Mouse (Mus musculus): ENCODE data around the gene Kmt2c. TPM values are rescaled to one million over a fixed set of nuclear protein-coding genes. Genes with fewer than 3 reads are reported as not detected.
"Not testable (repeated sequence)": the region's sequence is repeated elsewhere in the genome, so short reads cannot be mapped to it uniquely, and the experiment has no call there.

Kmt2c gene
- polyA plus RNA-seq, 1 experiment from 2014 or later: 7.6 TPM

- H3K9ac ChIP-seq (ENCODE audit: low read length): no peak overlapping the region
- no peak overlapping the region for H3K4me2 ChIP-seq (replicated peaks; ENCODE audit: low read depth)
- no peak for TF ChIP-seq EP300 (optimal IDR thresholded peaks at IDR 0.05)
- no peak for TF ChIP-seq CTCF (IDR thresholded peaks at IDR 0.05; ENCODE audit: low read depth)
- peak; percentile 52 for DNase-seq (ENCODE audit: low spot score)
- no peaks in the 10 kb centered on the region for H3K36me3 ChIP-seq (ENCODE audit: control insufficient read depth, insufficient read depth, low read length)
- 80% methylated on average over 6 of the region's 6 CpGs for WGBS
- no peaks in the 10 kb centered on the region for H3K9me3 ChIP-seq (ENCODE audit: control insufficient read depth, low read length)
- H3K4me3 ChIP-seq (ENCODE audit: low read depth, low read length): no peak overlapping the region
- H3K27ac ChIP-seq (replicated peaks): no peak overlapping the region
- H3K27me3 ChIP-seq (ENCODE audit: control insufficient read depth, insufficient read depth, low read length): no peaks in the 10 kb centered on the region
- H3K4me1 ChIP-seq (replicated peaks; ENCODE audit: control insufficient read depth, insufficient read depth): 0 out of 2 replicates have a peak, but pooled peaks cover 2% of the 10 kb centered on the region
- peak; percentile 96 for ATAC-seq (ENCODE audit: low FRiP score, low TSS enrichment)
These were observed 255.5 kb downstream of the Kmt2c start for GRCm38 (mm10) chr5:25243101-25243500.

- not testable (repeated sequence) for H3K9ac ChIP-seq (ENCODE audit: low read length); H3K4me2 ChIP-seq (replicated peaks; ENCODE audit: low read depth); H3K9me3 ChIP-seq (ENCODE audit: control insufficient read depth, low read length); H3K4me1 ChIP-seq (replicated peaks; ENCODE audit: control insufficient read depth, insufficient read depth); H3K4me3 ChIP-seq (ENCODE audit: low read depth, low read length); H3K36me3 ChIP-seq (ENCODE audit: control insufficient read depth, insufficient read depth, low read length); H3K27me3 ChIP-seq (ENCODE audit: control insufficient read depth, insufficient read depth, low read length); H3K27ac ChIP-seq (replicated peaks); DNase-seq (ENCODE audit: low spot score); ATAC-seq (ENCODE audit: low FRiP score, low TSS enrichment)
- 85% methylated on average over 1 of the region's 1 CpGs for WGBS
These were observed 274.2 kb downstream of the Kmt2c start for GRCm38 (mm10) chr5:25224377-25224776.

- H3K27ac ChIP-seq (replicated peaks): peak within 1 kb of the TSS; percentile 94
- TF ChIP-seq EP300 (optimal IDR thresholded peaks at IDR 0.05) (no peak), CTCF (IDR thresholded peaks at IDR 0.05; ENCODE audit: low read depth) (no peak)
- no peaks in the 10 kb centered on the region for H3K9me3 ChIP-seq (ENCODE audit: control insufficient read depth, low read length)
- DNase-seq (ENCODE audit: low spot score): peak; percentile 92
- no peaks in the 10 kb centered on the region for H3K36me3 ChIP-seq (ENCODE audit: control insufficient read depth, insufficient read depth, low read length)
- H3K4me2 ChIP-seq (replicated peaks; ENCODE audit: low read depth): peak within 1 kb of the TSS; percentile 65
- no peaks in the 10 kb centered on the region for H3K4me1 ChIP-seq (replicated peaks; ENCODE audit: control insufficient read depth, insufficient read depth)
- H3K27me3 ChIP-seq (ENCODE audit: control insufficient read depth, insufficient read depth, low read length): no peaks in the 10 kb centered on the region
- H3K9ac ChIP-seq (ENCODE audit: low read length): peak within 1 kb of the TSS; percentile 85
- H3K4me3 ChIP-seq (ENCODE audit: low read depth, low read length): peak within 1 kb of the TSS; percentile 71
- 2% methylated on average over 72 of the region's 72 CpGs for WGBS
- ATAC-seq (ENCODE audit: low FRiP score, low TSS enrichment): peak; percentile 98
These were observed 275.6 kb downstream of the Kmt2c start, which contains the start of gene E130116L18Rik for GRCm38 (mm10) chr5:25222752-25223702. Gene E130116L18Rik (minus strand): TSS chr5:25223153.

Other genes with a start within 250 kb of the Kmt2c start
- gene Cct8l1, start 17.3 kb upstream of the Kmt2c start, polyA plus RNA-seq (2015; fragmentation: Nextera tagmentation; extraction: Ambion mirVana): 0.05 and 0.06 TPM in 2 replicates
- gene Xrcc2, start 207.0 kb upstream of the Kmt2c start, polyA plus RNA-seq (2015; fragmentation: Nextera tagmentation; extraction: Ambion mirVana): 2.1 and 2.3 TPM in 2 replicates

All from stomach, postnatal 0 days (tissue).